ENCODE assay signal across 33 mouse cellular contexts in the genomic region with DNA sequence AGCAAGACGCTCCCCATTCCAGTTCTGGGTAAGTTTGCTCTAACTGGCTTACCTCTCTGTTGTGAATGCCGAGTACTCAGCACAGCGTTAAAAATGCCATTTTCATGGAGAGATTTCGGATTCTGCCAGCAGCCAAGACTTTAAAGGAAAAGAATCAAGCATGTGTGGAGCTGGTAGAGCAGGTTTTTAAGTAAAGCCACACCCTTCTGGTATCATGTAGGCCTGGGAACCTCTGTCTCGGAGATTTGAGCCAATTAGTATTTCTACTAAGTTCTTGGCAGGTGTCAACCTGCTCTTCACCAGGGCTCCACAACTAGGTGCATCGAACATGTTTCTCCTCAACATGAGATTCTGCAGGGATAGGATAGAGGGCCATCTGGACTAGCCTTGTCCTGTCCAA. TPM values are rescaled to one million over a fixed set of nuclear protein-coding genes. Genes with fewer than 3 reads are reported as not detected.
DNase-seq lines count a peak whose midpoint lies in the region; ATAC-seq lines count a peak whose summit lies in the region.
"Had no signal": no experiment of that assay in that cellular context is flagged by ENCODE, and none has a peak within 500 bp of the region (broad histone marks: within the 10 kb centered on the region; RNA-seq: fewer than 3 reads in every experiment).

No protein-coding gene starts in this region.

- WGBS in limb, embryonic 15.5 days, result 64% methylated on average over 6 of the region's 6 CpGs
- 78% methylated on average over 6 of the region's 6 CpGs for WGBS in limb, embryonic 10.5 days
- WGBS in embryonic facial prominence, embryonic 13.5 days, result 65% methylated on average over 6 of the region's 6 CpGs
- WGBS in embryonic facial prominence, embryonic 15.5 days, result 59% methylated on average over 6 of the region's 6 CpGs
- 64% methylated on average over 6 of the region's 6 CpGs for WGBS in stomach, embryonic 16.5 days
- 86% methylated on average over 6 of the region's 6 CpGs for WGBS in hindbrain, embryonic 14.5 days

- H3K27me3 ChIP-seq in limb, embryonic 15.5 days, result no peaks in the 10 kb centered on the region
- no peaks in the 10 kb centered on the region for H3K27me3 ChIP-seq in limb, embryonic 10.5 days (ENCODE audit: low read depth, poor library complexity, severe bottlenecking)
- H3K27me3 ChIP-seq in embryonic facial prominence, embryonic 13.5 days, result no peaks in the 10 kb centered on the region
- H3K27me3 ChIP-seq in embryonic facial prominence, embryonic 15.5 days, result no peaks in the 10 kb centered on the region
- no peaks in the 10 kb centered on the region for H3K27me3 ChIP-seq in stomach, embryonic 16.5 days (ENCODE audit: control insufficient read depth, insufficient read depth, low read length)
- no peaks in the 10 kb centered on the region for H3K27me3 ChIP-seq in hindbrain, embryonic 14.5 days (ENCODE audit: control insufficient read depth, insufficient read depth, low read length)
- H3K27me3 ChIP-seq: kidney, embryonic 15.5 days; limb, embryonic 12.5 days had no signal

- H3K9ac ChIP-seq in limb, embryonic 15.5 days, result no peak overlapping the region
- no peak overlapping the region for H3K9ac ChIP-seq in embryonic facial prominence, embryonic 13.5 days
- H3K9ac ChIP-seq in embryonic facial prominence, embryonic 15.5 days, result no peak overlapping the region
- no peak overlapping the region; the same call in 1 of the 2 replicates for H3K9ac ChIP-seq in stomach, embryonic 16.5 days (ENCODE audit: low read length)
- no peak overlapping the region for H3K9ac ChIP-seq in hindbrain, embryonic 14.5 days
- H3K9ac ChIP-seq: kidney, embryonic 15.5 days; limb, embryonic 12.5 days had no signal

- DNase-seq in limb, embryonic 10.5 days (ENCODE audit: low spot score), result no peak
- no peak for DNase-seq in hindbrain, embryonic 14.5 days (ENCODE audit: low spot score)
- no peak for DNase-seq in heart, adult 18-20 months
- DNase-seq: adrenal gland, postnatal 14 days; cerebellum, adult 11 months; cerebellum, adult 9-11 months; embryo, embryonic 11 days; gastrocnemius, adult 2 months; heart, postnatal 14 days; kidney, adult 18-20 months; kidney, postnatal 25 days; midbrain, embryonic 14.5 days; retina, postnatal 1 day; right cerebral cortex, postnatal 14 days; thymus, adult 2 months; thymus, postnatal 4 days had no signal

- H3K4me1 ChIP-seq in limb, embryonic 15.5 days, result no peaks in the 10 kb centered on the region
- no peaks in the 10 kb centered on the region for H3K4me1 ChIP-seq in limb, embryonic 10.5 days
- no peaks in the 10 kb centered on the region for H3K4me1 ChIP-seq in embryonic facial prominence, embryonic 13.5 days
- no peaks in the 10 kb centered on the region for H3K4me1 ChIP-seq in embryonic facial prominence, embryonic 15.5 days
- no peaks in the 10 kb centered on the region for H3K4me1 ChIP-seq in stomach, embryonic 16.5 days (ENCODE audit: control insufficient read depth, insufficient read depth, low read length)
- H3K4me1 ChIP-seq in hindbrain, embryonic 14.5 days (replicated peaks; ENCODE audit: control insufficient read depth, insufficient read depth, low read length), result no peaks in the 10 kb centered on the region
- H3K4me1 ChIP-seq: kidney, embryonic 15.5 days; limb, embryonic 12.5 days had no signal

- peak overlapping the region; percentile 60; the same call in 1 of the 2 replicates for H3K27ac ChIP-seq in limb, embryonic 15.5 days
- no peak overlapping the region for H3K27ac ChIP-seq in limb, embryonic 10.5 days
- H3K27ac ChIP-seq in embryonic facial prominence, embryonic 13.5 days, result peak overlapping the region; percentile 51; the same call in 1 of the 2 replicates
- peak overlapping the region; percentile 39 for H3K27ac ChIP-seq in embryonic facial prominence, embryonic 15.5 days (replicated peaks)
- H3K27ac ChIP-seq in stomach, embryonic 16.5 days (ENCODE audit: low read length), result peak overlapping the region; percentile 75
- no peak overlapping the region for H3K27ac ChIP-seq in hindbrain, embryonic 14.5 days
- H3K27ac ChIP-seq: gastrocnemius, adult 2 months; hindbrain, postnatal 0 days; kidney, embryonic 15.5 days; limb, embryonic 12.5 days; macrophage had no signal

- H3K4me2 ChIP-seq in limb, embryonic 15.5 days, result no peak overlapping the region
- no peak overlapping the region for H3K4me2 ChIP-seq in embryonic facial prominence, embryonic 13.5 days
- no peak overlapping the region for H3K4me2 ChIP-seq in embryonic facial prominence, embryonic 15.5 days (replicated peaks)
- H3K4me2 ChIP-seq in stomach, embryonic 16.5 days (ENCODE audit: low read depth, low read length), result peak overlapping the region; percentile 20
- no peak overlapping the region for H3K4me2 ChIP-seq in hindbrain, embryonic 14.5 days (replicated peaks)
- H3K4me2 ChIP-seq: kidney, embryonic 15.5 days; limb, embryonic 12.5 days; liver, embryonic 11.5 days had no signal

- ATAC-seq in limb, embryonic 15.5 days (ENCODE audit: insufficient number of reproducible peaks, low FRiP score, low TSS enrichment, low read depth), result no peak
- ATAC-seq in embryonic facial prominence, embryonic 13.5 days (ENCODE audit: insufficient number of reproducible peaks, insufficient read depth, low FRiP score, low TSS enrichment, low read depth), result no peak
- ATAC-seq in embryonic facial prominence, embryonic 15.5 days (ENCODE audit: insufficient number of reproducible peaks, low FRiP score, low TSS enrichment, low read depth), result no peak
- ATAC-seq in stomach, embryonic 16.5 days (ENCODE audit: insufficient read depth, low FRiP score), result peak; percentile 62
- no peak for ATAC-seq in hindbrain, embryonic 14.5 days (ENCODE audit: low FRiP score)
- ATAC-seq: CD4-positive, CD25-positive, alpha-beta regulatory T cell, adult 4 months; forebrain, embryonic 14.5 days; hindbrain, postnatal 0 days had no signal

- H3K9me3 ChIP-seq in limb, embryonic 15.5 days, result no peaks in the 10 kb centered on the region
- no peaks in the 10 kb centered on the region for H3K9me3 ChIP-seq in limb, embryonic 10.5 days (replicated peaks)
- H3K9me3 ChIP-seq in embryonic facial prominence, embryonic 13.5 days, result no peaks in the 10 kb centered on the region
- H3K9me3 ChIP-seq in embryonic facial prominence, embryonic 15.5 days (replicated peaks), result no peaks in the 10 kb centered on the region
- H3K9me3 ChIP-seq in stomach, embryonic 16.5 days (replicated peaks; ENCODE audit: control insufficient read depth, low read length), result no peaks in the 10 kb centered on the region
- no peaks in the 10 kb centered on the region for H3K9me3 ChIP-seq in hindbrain, embryonic 14.5 days (ENCODE audit: control insufficient read depth, low read length)
- H3K9me3 ChIP-seq: kidney, embryonic 15.5 days; limb, embryonic 12.5 days had no signal

- no peak overlapping the region for H3K4me3 ChIP-seq in limb, embryonic 15.5 days
- H3K4me3 ChIP-seq in limb, embryonic 10.5 days, result no peak overlapping the region
- no peak overlapping the region for H3K4me3 ChIP-seq in embryonic facial prominence, embryonic 13.5 days
- H3K4me3 ChIP-seq in embryonic facial prominence, embryonic 15.5 days (replicated peaks), result no peak overlapping the region
- H3K4me3 ChIP-seq in stomach, embryonic 16.5 days (replicated peaks; ENCODE audit: low read length), result no peak overlapping the region
- H3K4me3 ChIP-seq in hindbrain, embryonic 14.5 days (replicated peaks; ENCODE audit: low read length), result no peak overlapping the region
- H3K4me3 ChIP-seq: gastrocnemius, adult 2 months; kidney, embryonic 15.5 days; limb, embryonic 12.5 days had no signal

- H3K36me3 ChIP-seq in limb, embryonic 15.5 days, result no peaks in the 10 kb centered on the region
- H3K36me3 ChIP-seq in limb, embryonic 10.5 days, result no peaks in the 10 kb centered on the region
- H3K36me3 ChIP-seq in embryonic facial prominence, embryonic 13.5 days, result no peaks in the 10 kb centered on the region
- no peaks in the 10 kb centered on the region for H3K36me3 ChIP-seq in embryonic facial prominence, embryonic 15.5 days
- no peaks in the 10 kb centered on the region for H3K36me3 ChIP-seq in stomach, embryonic 16.5 days (ENCODE audit: control insufficient read depth, insufficient read depth, low read length)
- no peaks in the 10 kb centered on the region; the same call in 1 of the 2 replicates for H3K36me3 ChIP-seq in hindbrain, embryonic 14.5 days (replicated peaks; ENCODE audit: control insufficient read depth, insufficient read depth)
- H3K36me3 ChIP-seq: kidney, embryonic 15.5 days; limb, embryonic 12.5 days had no signal

RNA-seq across cellular contexts. Expression of a gene that starts 4.0 kb away (rescaled TPM):
- polyA plus RNA-seq in limb, embryonic 15.5 days (2015; fragmentation: Nextera tagmentation; extraction: Ambion mirVana), result 0.12 and 0.21 TPM in 2 replicates
- not detected in 2 replicates for polyA plus RNA-seq in limb, embryonic 10.5 days (2016; fragmentation: Nextera tagmentation; extraction: Ambion mirVana)
- not detected in 2 replicates for polyA plus RNA-seq in embryonic facial prominence, embryonic 13.5 days (2015; fragmentation: Nextera tagmentation; extraction: Ambion mirVana)
- 0.13 TPM in 1 of 2 replicates, not detected in the other for polyA plus RNA-seq in embryonic facial prominence, embryonic 15.5 days (2015; fragmentation: Nextera tagmentation; extraction: Ambion mirVana)
- polyA plus RNA-seq in stomach, embryonic 16.5 days (2015; fragmentation: Nextera tagmentation; extraction: Ambion mirVana), result 0.08 TPM in 1 of 2 replicates, not detected in the other
- 1.2 and 1.3 TPM in 2 replicates for polyA plus RNA-seq in hindbrain, embryonic 14.5 days (2014; fragmentation: Nextera tagmentation; extraction: Ambion mirVana)
- total RNA-seq in heart, adult 18-20 months (2021), result not detected
- total RNA-seq: adrenal gland, postnatal 14 days; gastrocnemius, postnatal 4 days; heart, adult 8-10 months; heart, postnatal 14 days; monocyte, adult 5-6 weeks had no signal
- polyA plus RNA-seq: CD4-positive, CD25-positive, alpha-beta regulatory T cell, adult 4 months; heart, embryonic 14.5 days; limb, embryonic 12.5 days; liver, embryonic 11.5 days; liver, embryonic 16.5 days; macrophage; small intestine, adult 2 months; thymus, adult 2 months had no signal

RNA-seq across cellular contexts. Expression of a gene that starts 16.2 kb away (rescaled TPM):
- 4.7 and 5.5 TPM in 2 replicates for polyA plus RNA-seq in limb, embryonic 15.5 days (2015; fragmentation: Nextera tagmentation; extraction: Ambion mirVana)
- polyA plus RNA-seq in limb, embryonic 10.5 days (2016; fragmentation: Nextera tagmentation; extraction: Ambion mirVana), result 10.0 and 11.6 TPM in 2 replicates
- polyA plus RNA-seq in embryonic facial prominence, embryonic 13.5 days (2015; fragmentation: Nextera tagmentation; extraction: Ambion mirVana), result 5.3 and 6.5 TPM in 2 replicates
- polyA plus RNA-seq in embryonic facial prominence, embryonic 15.5 days (2015; fragmentation: Nextera tagmentation; extraction: Ambion mirVana), result 4.9 and 5.3 TPM in 2 replicates
- polyA plus RNA-seq in stomach, embryonic 16.5 days (2015; fragmentation: Nextera tagmentation; extraction: Ambion mirVana), result 2.8 and 3.5 TPM in 2 replicates
- polyA plus RNA-seq in hindbrain, embryonic 14.5 days (2014; fragmentation: Nextera tagmentation; extraction: Ambion mirVana), result 3.9 and 6.2 TPM in 2 replicates
- total RNA-seq in heart, adult 18-20 months (2021), result 10 to 100 TPM; 15.3 to 22.5 TPM

RNA-seq across cellular contexts. Expression of a gene that starts 21.8 kb away (rescaled TPM):
- polyA plus RNA-seq in limb, embryonic 15.5 days (2015; fragmentation: Nextera tagmentation; extraction: Ambion mirVana), result 20.0 and 20.8 TPM in 2 replicates
- 10.2 and 10.9 TPM in 2 replicates for polyA plus RNA-seq in limb, embryonic 10.5 days (2016; fragmentation: Nextera tagmentation; extraction: Ambion mirVana)
- 14.9 and 15.8 TPM in 2 replicates for polyA plus RNA-seq in embryonic facial prominence, embryonic 13.5 days (2015; fragmentation: Nextera tagmentation; extraction: Ambion mirVana)
- 19.6 TPM in 2 replicates for polyA plus RNA-seq in embryonic facial prominence, embryonic 15.5 days (2015; fragmentation: Nextera tagmentation; extraction: Ambion mirVana)
- polyA plus RNA-seq in stomach, embryonic 16.5 days (2015; fragmentation: Nextera tagmentation; extraction: Ambion mirVana), result 22.0 and 22.1 TPM in 2 replicates
- 24.0 and 24.6 TPM in 2 replicates for polyA plus RNA-seq in hindbrain, embryonic 14.5 days (2014; fragmentation: Nextera tagmentation; extraction: Ambion mirVana)
- 10 to 100 TPM; 17.3 TPM for total RNA-seq in heart, adult 18-20 months (2021)

Comparison
In these comparisons a context has a peak if more than half of its experiments do, and no peak if none do; other contexts are left out.
1. H3K27ac ChIP-seq: peak in limb, embryonic 15.5 days (single experiment), embryonic facial prominence, embryonic 13.5 days (single experiment), embryonic facial prominence, embryonic 15.5 days (single experiment) and stomach, embryonic 16.5 days (single experiment); none in limb, embryonic 10.5 days (single experiment) and hindbrain, embryonic 14.5 days (single experiment).